Mouse (Mus musculus) monocyte, adult 59 days (primary cell): ENCODE measurements around the gene Ros1. TPM values are rescaled to one million over a fixed set of nuclear protein-coding genes. Genes with fewer than 3 reads are reported as not detected.

Source experiments
- total RNA-seq, 2 experiments: library from RNA; stranded (reverse); gene quantifications; one replicate each; pipeline ENCODE4 v1.2.4; 2023

The Ros1 gene
- total RNA-seq, result not detected

GRCm38 (mm10) chr10:52194957-52195852 is at the start of gene Ros1:
Gene Ros1 (minus strand): TSS chr10:52195244.

GRCm38 (mm10) chr10:52233301-52233968 is 38.4 kb upstream of the Ros1 start, which contains the start of gene Dcbld1:
Gene Dcbld1 (plus strand): TSS chr10:52233619.

GRCm38 (mm10) chr10:52022413-52023212 is 172.4 kb downstream of the Ros1 start, which contains the start of gene Vgll2:
Gene Vgll2 (plus strand): TSS chr10:52022502.

Other genes starting within 250 kb of the Ros1 start
- gene Vgll2, start 172.7 kb downstream of the Ros1 start, total RNA-seq, result not detected
- gene Dcbld1, start 38.4 kb upstream of the Ros1 start, total RNA-seq, result 1 to 10 TPM; 1.3 to 1.7 TPM
- gene Gm26741, start 163.5 kb upstream of the Ros1 start, total RNA-seq, result not detected
- gene Gopc, start 186.9 kb upstream of the Ros1 start, total RNA-seq, result 10 to 100 TPM; 14.9 to 16.4 TPM
- gene Nepn, start 193.7 kb upstream of the Ros1 start, total RNA-seq, result not detected
- 10 to 100 TPM; 27.3 to 36.3 TPM for gene Nus1, start 222.3 kb upstream of the Ros1 start, total RNA-seq